Mouse (Mus musculus) cerebellum, postnatal 36 days (tissue): ENCODE results near the gene Rsph10b.
"Not testable (repeated sequence)": the region's sequence is repeated elsewhere in the genome, so short reads cannot be mapped to it uniquely, and the experiment has no call there.

ENCODE experiments used
- DNase-seq, 2 experiments: peaks; one replicate each; pipeline ENCODE4 v3.0.0; 2021 to 2022; ENCODE audit warnings: mixed read lengths in 2 of 2

Rsph10b gene

DNA sequence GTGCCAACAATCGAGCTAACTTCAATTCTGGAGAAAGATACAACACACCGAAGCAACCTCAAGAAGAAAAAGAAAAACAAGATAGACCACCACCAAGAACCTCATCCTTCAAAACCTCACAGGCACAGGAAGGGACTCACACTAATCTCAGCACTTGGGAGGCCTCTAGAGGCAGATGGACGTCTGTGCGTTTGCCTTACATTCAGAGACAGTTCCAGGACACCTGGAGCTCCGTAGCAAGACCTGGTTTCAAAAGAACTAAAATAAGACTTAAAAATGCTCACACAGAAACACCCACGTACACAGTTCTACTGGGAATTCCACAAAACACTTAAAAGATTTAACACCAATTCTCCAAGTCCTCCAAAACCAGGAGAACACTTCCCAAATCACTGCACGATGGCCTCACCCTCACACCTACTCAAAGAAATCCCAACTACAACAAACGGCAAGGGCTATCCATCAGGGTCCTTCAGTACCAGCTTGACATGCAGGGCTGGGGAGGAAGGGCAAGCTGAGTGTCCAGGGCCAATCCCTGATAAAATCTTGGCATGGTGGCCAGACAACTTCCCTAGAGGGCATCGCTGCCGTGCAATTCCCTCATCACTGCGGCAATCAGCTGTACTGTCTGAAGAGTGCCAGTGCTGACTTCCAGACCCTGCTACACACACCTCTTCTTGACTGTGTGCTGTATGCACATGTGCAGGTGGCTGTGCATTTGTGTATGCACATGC, 62.0 kb downstream of the Rsph10b start:
- DNase-seq = no peak

GRCm38 (mm10) chr5:143999409-143999808, 66.6 kb downstream of the Rsph10b start:
- no peak for DNase-seq

GRCm38 (mm10) chr5:144002461-144003192, 69.8 kb downstream of the Rsph10b start:
- no peak for DNase-seq

- DNase-seq = not testable (repeated sequence)
Observed at GRCm38 (mm10) chr5:144013366-144014134, 80.7 kb downstream of the Rsph10b start.

- DNase-seq = peak; percentile 74 to 78
Observed at GRCm38 (mm10) chr5:144014551-144015311, 81.9 kb downstream of the Rsph10b start, which contains the start of gene Ccz1. TSS of gene Ccz1 (minus strand) at chr5:144014877.

- no peak for DNase-seq
Observed at GRCm38 (mm10) chr5:144015312-144015650, 82.4 kb downstream of the Rsph10b start.

DNA sequence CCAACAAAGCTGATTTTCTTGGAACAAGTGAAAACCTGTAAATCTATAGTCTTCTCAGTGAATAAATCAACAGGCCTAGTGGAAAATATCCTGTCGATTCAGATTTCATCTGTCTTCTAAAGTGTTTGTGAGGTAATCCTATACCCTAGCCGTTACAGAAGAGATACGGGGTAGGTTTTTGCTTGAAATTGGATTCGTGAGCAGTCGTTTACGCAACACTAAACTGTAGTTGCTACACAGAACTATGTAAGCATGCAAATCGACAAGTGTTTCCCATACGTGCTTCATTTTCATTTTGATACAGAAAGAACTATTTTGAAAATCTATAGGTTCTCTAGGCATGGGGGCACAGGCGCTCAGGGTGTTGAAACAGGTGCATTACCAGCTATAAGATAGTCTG, 83.0 kb downstream of the Rsph10b start:
- no peak for DNase-seq

GRCm38 (mm10) chr5:144026620-144027263, 93.9 kb downstream of the Rsph10b start, which contains the start of gene Ocm:
TSS of gene Ocm (minus strand) at chr5:144026670.
- DNase-seq = no peak

DNA sequence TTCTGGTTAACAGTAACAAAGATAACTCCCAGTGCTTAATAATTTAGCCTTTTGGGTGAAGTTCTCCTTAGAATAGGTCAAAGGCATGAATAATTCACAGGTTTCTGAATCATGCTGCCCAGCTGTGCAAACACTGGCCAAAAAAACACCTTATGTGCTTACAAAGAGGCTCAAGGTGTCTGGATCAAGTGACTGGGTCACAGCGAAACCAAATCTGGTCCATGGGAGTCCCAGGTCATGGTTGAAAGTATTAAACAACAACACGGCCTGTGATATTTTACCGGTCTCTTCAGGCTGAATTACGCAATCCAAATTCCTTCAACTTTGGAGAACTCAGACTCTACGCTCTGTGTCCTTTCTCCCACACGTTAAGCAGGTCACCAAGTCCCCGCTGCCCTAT, 99.7 kb downstream of the Rsph10b start:
- no peak for DNase-seq

DNA sequence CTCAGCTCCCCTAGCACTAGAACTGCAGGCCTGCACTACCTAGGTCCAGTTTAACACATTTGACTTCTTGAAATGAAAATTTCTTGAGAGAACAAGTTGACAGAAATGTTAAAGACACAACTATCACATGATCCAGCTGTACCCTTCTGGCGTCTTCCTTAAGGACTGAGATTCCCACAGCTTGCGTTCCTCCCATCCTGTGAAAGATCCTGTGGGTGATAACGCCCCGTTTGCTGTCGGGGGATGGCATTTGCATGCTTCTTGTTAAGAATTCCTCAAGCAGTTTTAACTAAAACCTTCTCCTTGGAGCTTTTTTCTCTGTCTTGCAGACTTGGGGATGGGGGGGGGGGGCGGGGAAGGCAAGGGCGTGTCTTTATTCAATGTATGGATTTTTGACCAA, 101.7 kb downstream of the Rsph10b start:
- no peak for DNase-seq
